ENCODE assay signal across 12 mouse cellular contexts in genomic region chr10:36835836-36836516, GRCm38 (mm10).
"Had no signal": no experiment of that assay in that cellular context is flagged by ENCODE, and none has a peak within 500 bp of the region (broad histone marks: within the 10 kb centered on the region; RNA-seq: fewer than 3 reads in every experiment).

No protein-coding gene starts in this region.

- H3K4me3 ChIP-seq: limb, embryonic 15.5 days; liver, embryonic 12.5 days; megakaryocyte, embryonic 14.5 days; midbrain, embryonic 12.5 days had no signal

- DNase-seq: layer of hippocampus, adult 9-11 months; layer of hippocampus, postnatal 36 days; lung, embryonic 14.5 days; lung, postnatal 10 days; right cerebral cortex, postnatal 14 days; thymus, postnatal 36 days had no signal

- H3K36me3 ChIP-seq: limb, embryonic 15.5 days; liver, embryonic 12.5 days; midbrain, embryonic 12.5 days had no signal

- H3K9ac ChIP-seq: limb, embryonic 15.5 days; liver, embryonic 12.5 days; lung, embryonic 14.5 days; midbrain, embryonic 12.5 days had no signal

- ATAC-seq: intestine, embryonic 16.5 days; liver, embryonic 12.5 days had no signal

- H3K4me1 ChIP-seq: limb, embryonic 15.5 days; liver, embryonic 12.5 days; megakaryocyte, embryonic 14.5 days; midbrain, embryonic 12.5 days had no signal

- H3K27ac ChIP-seq: limb, embryonic 15.5 days; liver, embryonic 12.5 days; macrophage; midbrain, embryonic 12.5 days had no signal

- H3K27me3 ChIP-seq: limb, embryonic 15.5 days; liver, embryonic 12.5 days; megakaryocyte, embryonic 14.5 days; midbrain, embryonic 12.5 days had no signal

- H3K9me3 ChIP-seq: limb, embryonic 15.5 days; liver, embryonic 12.5 days; midbrain, embryonic 12.5 days had no signal

- H3K4me2 ChIP-seq: limb, embryonic 15.5 days; liver, embryonic 12.5 days; lung, embryonic 14.5 days; midbrain, embryonic 12.5 days had no signal
